Mouse (Mus musculus): Measurements from ENCODE around the gene Ncstn. TPM values are rescaled to one million over a fixed set of nuclear protein-coding genes. Genes with fewer than 3 reads are reported as not detected.

The Ncstn gene
- total and polyA plus RNA-seq, 2 experiments from 2014 or later = 73.1 to 93.9 TPM

- H3K9ac ChIP-seq = peak within 1 kb of the TSS; percentile 98
- no peak for ATAC-seq
- no peak for DNase-seq
- 16% methylated on average over 21 of the region's 21 CpGs for WGBS
- H3K36me3 ChIP-seq (ENCODE audit: insufficient read depth) = no peaks in the 10 kb centered on the region
- H3K4me2 ChIP-seq (ENCODE audit: low read depth) = peak within 1 kb of the TSS; percentile 73
- H3K27ac ChIP-seq (ENCODE audit: low read depth, low read length) = peak within 1 kb of the TSS; percentile 97
- TF ChIP-seq CTCF (IDR thresholded peaks at IDR 0.05; ENCODE audit: low read depth) = no peak
- peaks cover 31% of the 10 kb centered on the region for H3K4me1 ChIP-seq (ENCODE audit: insufficient read depth)
- peak within 1 kb of the TSS; percentile 97 for H3K4me3 ChIP-seq (ENCODE audit: low read depth, low read length)
- no peaks in the 10 kb centered on the region for H3K9me3 ChIP-seq (ENCODE audit: low read length)
- no peaks in the 10 kb centered on the region for H3K27me3 ChIP-seq (ENCODE audit: insufficient read depth, low read length)
Measured at GRCm38 (mm10) chr1:172028394-172029275, 54.0 kb downstream of the Ncstn start, which contains the start of gene Vangl2. Vangl2 (minus strand) TSS chr1:172028444.

- no peak for DNase-seq
- no peaks in the 10 kb centered on the region for H3K27me3 ChIP-seq (ENCODE audit: insufficient read depth, low read length)
- 6% methylated on average over 10 of the region's 10 CpGs for WGBS
Measured at GRCm38 (mm10) chr1:172027809-172028102, 54.8 kb downstream of the Ncstn start.

GRCm38 (mm10) chr1:172027010-172027808 is 55.4 kb downstream of the Ncstn start:
- Histone ChIP-seq H3K9me3 (ENCODE audit: low read length) (no peaks in the 10 kb centered on the region), H3K9ac (peak overlapping the region; percentile 98), H3K27ac (ENCODE audit: low read depth, low read length) (peak overlapping the region; percentile 97), H3K36me3 (ENCODE audit: insufficient read depth) (no peaks in the 10 kb centered on the region), H3K4me3 (ENCODE audit: low read depth, low read length) (peak overlapping the region; percentile 97), H3K4me1 (ENCODE audit: insufficient read depth) (peaks cover 37% of the 10 kb centered on the region), H3K27me3 (ENCODE audit: insufficient read depth, low read length) (no peaks in the 10 kb centered on the region), H3K4me2 (ENCODE audit: low read depth) (peak overlapping the region; percentile 73)
- no peak for TF ChIP-seq CTCF (IDR thresholded peaks at IDR 0.05; ENCODE audit: low read depth)
- WGBS = 3% methylated on average over 53 of the region's 54 CpGs
- ATAC-seq (peak; percentile 82), DNase-seq (peak; percentile 94)

More at GRCm38 (mm10) chr1:172027809-172028102, 54.8 kb downstream of the Ncstn start:
- peak overlapping the region; percentile 97 for H3K27ac ChIP-seq (ENCODE audit: low read depth, low read length)
- no peak for TF ChIP-seq CTCF (IDR thresholded peaks at IDR 0.05; ENCODE audit: low read depth)
- H3K4me2 ChIP-seq (ENCODE audit: low read depth) = peak overlapping the region; percentile 73
- H3K36me3 ChIP-seq (ENCODE audit: insufficient read depth) = no peaks in the 10 kb centered on the region
- ATAC-seq = peak; percentile 23
- H3K9ac ChIP-seq = peak overlapping the region; percentile 98
- H3K9me3 ChIP-seq (ENCODE audit: low read length) = no peaks in the 10 kb centered on the region
- peaks cover 34% of the 10 kb centered on the region for H3K4me1 ChIP-seq (ENCODE audit: insufficient read depth)
- peak overlapping the region; percentile 97 for H3K4me3 ChIP-seq (ENCODE audit: low read depth, low read length)

DNA sequence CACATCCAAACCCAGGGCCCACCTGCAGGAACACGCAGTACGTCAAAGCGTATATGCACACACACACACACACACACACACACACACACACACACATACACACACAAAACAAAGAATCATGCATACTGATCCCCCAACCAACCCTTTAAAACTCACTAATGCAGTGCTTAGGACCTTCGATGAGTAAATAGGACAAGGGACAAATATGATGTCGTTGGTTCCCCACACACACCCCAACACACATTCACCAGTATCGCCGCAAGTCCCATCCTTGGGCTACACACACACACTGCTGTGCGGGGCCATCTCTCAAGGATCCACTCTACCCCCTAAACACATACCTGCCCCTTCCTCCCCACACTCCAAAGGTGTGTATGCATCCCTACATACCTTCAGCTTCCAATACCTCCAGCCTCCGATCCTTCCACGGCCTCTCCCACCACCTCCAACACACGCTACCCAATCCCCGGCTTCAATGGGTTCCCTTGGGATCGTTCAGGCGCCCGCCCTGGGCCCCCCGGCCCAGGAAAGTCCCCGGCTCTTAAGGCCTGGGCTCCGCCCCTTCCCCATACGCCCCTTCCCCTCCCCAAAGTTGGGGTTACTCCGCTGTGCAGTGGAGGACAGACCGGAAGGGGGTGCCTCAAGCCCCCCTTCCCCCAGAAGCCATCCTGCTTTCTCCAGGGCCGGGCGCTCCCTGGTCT is 56.2 kb downstream of the Ncstn start:
- Histone ChIP-seq H3K4me2 (ENCODE audit: low read depth) (peak overlapping the region; percentile 73), H3K36me3 (ENCODE audit: insufficient read depth) (no peaks in the 10 kb centered on the region), H3K4me3 (ENCODE audit: low read depth, low read length) (peak overlapping the region; percentile 97), H3K9ac (peak overlapping the region; percentile 98), H3K9me3 (ENCODE audit: low read length) (no peaks in the 10 kb centered on the region), H3K27ac (ENCODE audit: low read depth, low read length) (peak overlapping the region; percentile 97), H3K4me1 (ENCODE audit: insufficient read depth) (peaks cover 42% of the 10 kb centered on the region), H3K27me3 (ENCODE audit: insufficient read depth, low read length) (no peaks in the 10 kb centered on the region)
- WGBS = 2% methylated on average over 23 of the region's 23 CpGs
- peak; percentile 85 for DNase-seq
- TF ChIP-seq CTCF (IDR thresholded peaks at IDR 0.05; ENCODE audit: low read depth) = peak; percentile 21; the same call in 1 of the 2 replicates
- peak; percentile 87 for ATAC-seq

- DNase-seq (peak; percentile 53), ATAC-seq (no peak)
- 8% methylated on average over 8 of the region's 8 CpGs for WGBS
- no peak for TF ChIP-seq CTCF (IDR thresholded peaks at IDR 0.05; ENCODE audit: low read depth)
- Histone ChIP-seq H3K36me3 (ENCODE audit: insufficient read depth) (peaks cover 3% of the 10 kb centered on the region; the same call in 1 of the 2 replicates), H3K4me3 (ENCODE audit: low read depth, low read length) (peak overlapping the region; percentile 97), H3K9me3 (ENCODE audit: low read length) (no peaks in the 10 kb centered on the region), H3K4me2 (ENCODE audit: low read depth) (peak overlapping the region; percentile 73), H3K27ac (ENCODE audit: low read depth, low read length) (peak overlapping the region; percentile 97), H3K27me3 (ENCODE audit: insufficient read depth, low read length) (no peaks in the 10 kb centered on the region), H3K4me1 (ENCODE audit: insufficient read depth) (peaks cover 42% of the 10 kb centered on the region), H3K9ac (peak overlapping the region; percentile 98)
Measured at GRCm38 (mm10) chr1:172025201-172025904, 57.2 kb downstream of the Ncstn start.

Data from forebrain, postnatal 0 days (tissue).